Mouse (Mus musculus) C2C12 (cell line): ENCODE measurements around the gene S100a1. TPM values are rescaled to one million over a fixed set of nuclear protein-coding genes. Genes with fewer than 3 reads are reported as not detected.

ENCODE experiments used
- H3K27me3 ChIP-seq: one replicate; pipeline ENCODE4 v1.6.1; 2011; ENCODE audit not compliant: control insufficient read depth, insufficient read depth, insufficient read length
- H3K36me3 ChIP-seq: one replicate; pipeline ENCODE4 v1.6.1; 2011; ENCODE audit not compliant: control insufficient read depth, insufficient read depth
- H3K4me3 ChIP-seq: one replicate; pipeline ENCODE4 v1.5.1; 2011; ENCODE audit warnings: mild to moderate bottlenecking, control low read depth; ENCODE audit not compliant: poor library complexity, insufficient read depth, severe bottlenecking
- H3K79me2 ChIP-seq: one replicate; pipeline ENCODE4 v1.6.1; 2011; ENCODE audit not compliant: control insufficient read depth, insufficient read depth
- H3K79me3 ChIP-seq: one replicate; pipeline ENCODE4 v1.6.1; 2011; ENCODE audit warnings: low read depth, control low read depth
- H3ac ChIP-seq: one replicate; pipeline ENCODE3; 2011; ENCODE audit warnings: low read depth; ENCODE audit not compliant: control insufficient read depth, insufficient read length
- CEBPB ChIP-seq: IDR thresholded peaks from one replicate; pipeline ENCODE4 v1.6.1; 2011; ENCODE audit warnings: low read depth, mild to moderate bottlenecking, control low read depth, moderate library complexity
- CTCF ChIP-seq: IDR thresholded peaks from one replicate; pipeline ENCODE4 v1.5.1; 2011; ENCODE audit not compliant: control insufficient read depth, insufficient read depth, insufficient read length
- FOSL1 ChIP-seq: IDR thresholded peaks from one replicate; pipeline ENCODE4 v1.8.0; 2011; ENCODE audit warnings: mild to moderate bottlenecking, low read length; ENCODE audit not compliant: poor library complexity, insufficient read depth, severe bottlenecking
- MAX ChIP-seq: IDR thresholded peaks from one replicate; pipeline ENCODE4 v1.6.1; 2011; ENCODE audit warnings: mild to moderate bottlenecking, control low read depth
- MYOD1 ChIP-seq: IDR thresholded peaks from one replicate; pipeline ENCODE4 v1.6.1; 2011; ENCODE audit warnings: low read depth; ENCODE audit not compliant: control insufficient read depth, insufficient read length
- MYOG ChIP-seq: IDR thresholded peaks from one replicate; pipeline ENCODE4 v1.6.1; 2011; ENCODE audit not compliant: control insufficient read depth, insufficient read length; ENCODE audit errors: extremely low read depth
- USF1 ChIP-seq: IDR thresholded peaks from one replicate; pipeline ENCODE4 v1.6.1; 2011; ENCODE audit warnings: low read depth, mild to moderate bottlenecking, control low read depth, moderate library complexity
- long read RNA-seq, 2 experiments: library from polyadenylated mRNA; unstranded; transcript quantifications; one replicate each; pipeline ENCODE4 v2.0.0; 2019 to 2020
- polyA plus RNA-seq: library from polyadenylated mRNA; unstranded; fragments of >200 nt; fragmentation: generic; extraction: Trizol; gene quantifications from one replicate; pipeline ENCODE4 v1.2.1, GENCODE M21; 2012; ENCODE audit warnings: missing spikeins

Gene S100a1
- 96.0 TPM for polyA plus RNA-seq
- long read RNA-seq, experiment 1, transcript S100a1-201 (3 exons, 677 nt), result major isoform, 78 of 85 reads
- long read RNA-seq, experiment 1, partial matches to known transcripts, result 3 of 85 reads
- long read RNA-seq, experiment 1, other reads (novel, unspliced or antisense), result 3 of 85 reads
- long read RNA-seq, experiment 2, transcript S100a1-201 (3 exons, 677 nt), result major isoform, 5 of 5 reads
- long read RNA-seq, experiment 2, partial matches to known transcripts, result 0 of 5 reads
- long read RNA-seq, experiment 2, other reads (novel, unspliced or antisense), result 0 of 5 reads

DNA sequence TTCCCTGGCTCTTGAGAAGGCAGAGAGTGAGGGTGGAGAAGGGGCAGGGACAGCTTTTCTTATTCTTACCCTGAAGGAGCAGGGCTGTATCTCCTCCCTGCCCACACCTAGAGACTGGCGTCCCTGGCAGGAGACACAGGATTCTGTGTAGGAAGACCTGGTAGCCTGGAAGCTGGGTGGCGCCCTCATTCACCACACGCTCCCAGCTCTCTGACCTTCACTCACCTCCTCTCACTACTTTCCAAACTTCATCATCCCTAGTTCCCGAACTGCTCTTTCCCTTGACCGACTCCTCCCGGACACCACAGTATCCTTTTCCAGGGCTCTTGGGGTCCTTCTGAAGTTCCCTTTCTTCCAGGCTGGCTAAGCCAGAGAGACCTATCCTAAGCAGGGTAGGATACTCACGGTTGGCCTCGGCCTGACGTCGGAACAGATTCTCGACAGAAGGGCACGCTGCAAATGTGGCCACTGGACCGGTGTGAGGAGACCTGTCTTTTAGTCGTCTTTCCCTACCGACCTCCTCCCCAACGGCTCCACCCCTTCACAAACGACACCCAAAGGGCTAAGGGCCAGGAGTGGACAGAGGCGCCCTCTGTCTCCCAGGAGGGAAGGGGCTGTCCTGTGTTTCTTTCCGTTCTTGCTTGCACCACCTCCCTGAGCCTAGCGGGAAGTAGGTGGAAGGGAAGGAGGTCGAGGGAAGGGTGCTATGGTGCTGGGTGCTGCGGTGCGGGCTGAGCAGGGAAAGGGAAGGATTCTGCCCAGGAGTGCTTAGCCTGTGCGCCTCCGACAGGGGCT is at the start of gene S100a1, which contains the start of gene S100a13:
Gene S100a1, minus strand, starts transcription at position 597 of the 795 bp plus-strand sequence.
Gene S100a13, plus strand, starts transcription at position 640 of the 795 bp plus-strand sequence.
- Histone ChIP-seq H3K27me3 (no peaks in the 10 kb centered on the region), H3K79me2 (peaks cover 37% of the 10 kb centered on the region), H3K36me3 (peaks cover 6% of the 10 kb centered on the region), H3K79me3 (peaks cover under 1% of the 10 kb centered on the region), H3K4me3 (peak within 1 kb of the TSS; percentile 35), H3ac (peak within 1 kb of the TSS; percentile 63)
- TF ChIP-seq CTCF (peak; percentile 8), USF1 (no peak), MYOD1 (no peak), MAX (no peak), CEBPB (no peak), MYOG (no peak), FOSL1 (no peak)

DNA sequence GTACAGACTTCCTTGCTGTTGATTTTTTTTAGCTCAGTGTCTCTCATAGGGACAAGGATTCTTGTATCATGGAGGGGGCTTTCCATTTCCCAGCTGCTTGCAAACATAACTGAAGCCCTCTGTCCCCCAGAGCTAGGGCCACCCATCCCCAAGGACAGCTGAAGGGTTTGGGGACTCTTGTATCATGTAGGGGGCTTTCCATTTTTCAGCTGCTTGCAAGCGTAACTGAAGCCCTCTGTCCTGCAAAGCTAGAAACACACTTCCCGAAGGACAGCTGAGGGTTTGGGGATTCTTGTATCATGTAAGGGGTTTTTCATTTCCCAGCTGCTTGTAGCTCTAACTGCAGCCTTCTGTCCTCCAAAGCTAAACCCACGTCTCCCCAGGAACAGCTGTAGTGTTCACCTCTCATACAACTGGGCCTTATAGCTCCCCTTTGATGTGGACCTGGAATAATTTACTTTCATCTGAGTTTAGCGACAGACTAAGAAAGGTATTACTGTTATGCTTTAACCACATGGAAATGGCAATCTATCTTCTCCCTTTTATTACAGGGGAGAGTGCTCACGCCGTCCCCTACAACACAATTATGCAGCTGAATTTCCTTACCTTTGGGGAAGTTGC is 45.9 kb upstream of the S100a1 start, which contains the start of gene S100a3:
Gene S100a3, plus strand, starts transcription at position 571 of the 621 bp plus-strand sequence.
- Histone ChIP-seq H3K79me2 (no peaks in the 10 kb centered on the region), H3K79me3 (no peaks in the 10 kb centered on the region), H3K36me3 (no peaks in the 10 kb centered on the region), H3ac (no peak within 1 kb of the TSS), H3K4me3 (no peak within 1 kb of the TSS), H3K27me3 (no peaks in the 10 kb centered on the region)
- no peak for TF ChIP-seq CEBPB
- no peak for TF ChIP-seq MYOG
- TF ChIP-seq CTCF, result no peak
- TF ChIP-seq USF1, result no peak
- TF ChIP-seq FOSL1, result no peak
- TF ChIP-seq MAX, result no peak
- no peak for TF ChIP-seq MYOD1

DNA sequence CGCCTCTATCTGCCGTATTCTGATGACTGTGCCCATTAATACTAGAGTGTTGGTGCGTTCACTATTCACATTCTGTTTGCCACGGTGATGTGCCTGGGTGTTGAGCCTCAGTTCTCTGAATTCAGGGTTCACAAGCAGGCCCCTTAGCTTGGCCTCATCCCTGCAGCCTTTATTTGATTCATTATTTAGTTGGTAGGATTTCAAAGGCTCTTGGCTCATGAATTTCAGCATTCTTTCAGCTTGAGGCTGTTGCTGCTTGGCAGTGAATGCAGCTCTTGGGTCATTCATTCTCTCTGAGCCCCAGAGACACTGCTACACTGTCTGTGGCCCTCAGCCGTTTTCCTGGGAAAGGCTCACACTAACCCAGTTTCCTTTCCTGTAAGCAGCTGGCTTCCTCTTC is 41.8 kb upstream of the S100a1 start:
- no peaks in the 10 kb centered on the region for H3K36me3 ChIP-seq

DNA sequence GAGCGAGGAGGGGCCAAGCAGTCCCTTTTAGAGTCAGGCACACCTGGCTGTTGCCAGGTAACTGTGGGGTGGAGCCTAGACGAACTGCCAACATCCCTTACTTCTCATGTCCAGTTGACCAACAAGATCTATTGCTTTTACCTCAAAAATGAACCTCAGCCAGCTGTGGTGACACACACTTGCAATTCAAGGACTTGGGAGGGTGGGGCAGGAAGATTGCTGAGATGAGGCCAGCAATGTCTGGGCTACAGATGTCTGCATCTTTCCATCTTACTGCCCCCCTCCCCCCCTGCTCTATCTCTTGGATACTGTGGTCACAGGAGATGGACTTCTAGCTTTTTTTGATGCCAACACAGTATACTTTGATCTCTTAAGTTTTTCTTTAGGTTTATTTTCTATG is 38.0 kb upstream of the S100a1 start:
- no peaks in the 10 kb centered on the region for H3K79me2 ChIP-seq
- no peak for TF ChIP-seq USF1
- TF ChIP-seq CEBPB, result peak; percentile 17
- TF ChIP-seq CTCF, result no peak
- TF ChIP-seq FOSL1, result no peak
- TF ChIP-seq MYOG, result no peak
- no peak for TF ChIP-seq MAX
- no peak overlapping the region for H3ac ChIP-seq
- H3K79me3 ChIP-seq, result no peaks in the 10 kb centered on the region
- no peaks in the 10 kb centered on the region for H3K36me3 ChIP-seq
- no peak overlapping the region for H3K4me3 ChIP-seq
- H3K27me3 ChIP-seq, result no peaks in the 10 kb centered on the region

More for the DNA sequence above, 41.8 kb upstream of the S100a1 start:
- no peak overlapping the region for H3ac ChIP-seq
- no peaks in the 10 kb centered on the region for H3K79me2 ChIP-seq
- TF ChIP-seq MAX (no peak), CEBPB (no peak), USF1 (no peak), FOSL1 (no peak), CTCF (no peak), MYOG (no peak), MYOD1 (no peak)
- H3K79me3 ChIP-seq, result no peaks in the 10 kb centered on the region
- no peaks in the 10 kb centered on the region for H3K27me3 ChIP-seq
- no peak overlapping the region for H3K4me3 ChIP-seq

DNA sequence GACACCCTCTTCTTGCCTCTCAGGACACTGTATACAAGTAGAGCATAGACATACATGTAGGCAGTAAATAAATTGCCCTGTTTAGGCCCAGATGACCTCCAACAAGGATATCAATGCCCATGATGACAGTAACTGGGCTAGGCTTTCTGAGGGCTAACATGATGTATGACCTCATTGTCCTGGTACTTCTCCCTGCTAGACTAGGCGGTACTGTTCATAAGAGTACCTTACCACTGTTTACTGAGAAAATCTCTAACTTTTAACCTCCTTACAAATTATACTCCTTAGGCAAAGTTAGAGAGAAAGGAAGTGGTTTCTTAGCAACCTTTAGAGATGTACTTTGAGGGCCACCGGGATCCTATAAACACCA is 36.2 kb upstream of the S100a1 start:
- TF ChIP-seq CEBPB, result no peak
- TF ChIP-seq FOSL1, result no peak
- no peak for TF ChIP-seq MYOD1
- no peak for TF ChIP-seq MYOG
- TF ChIP-seq USF1, result no peak
- TF ChIP-seq MAX, result no peak
- TF ChIP-seq CTCF, result no peak
- Histone ChIP-seq H3K27me3 (no peaks in the 10 kb centered on the region), H3K4me3 (no peak overlapping the region), H3K79me3 (no peaks in the 10 kb centered on the region), H3K79me2 (no peaks in the 10 kb centered on the region), H3ac (no peak overlapping the region), H3K36me3 (no peaks in the 10 kb centered on the region)
